Mouse (Mus musculus) midbrain, embryonic 13.5 days (tissue): ENCODE results near the gene Dhx29. TPM values are rescaled to one million over a fixed set of nuclear protein-coding genes. Genes with fewer than 3 reads are reported as not detected.

Experiments used
- ATAC-seq: fragments of 200-750 bp; cut with Nextera tagmentation; 2 replicates; pipeline ENCODE4 v1.8.0; 2017; ENCODE audit warnings: mild to moderate bottlenecking, moderate TSS enrichment, moderate library complexity
- H3K27ac ChIP-seq: fragments of 300-500 bp; sonication (generic); 2 replicates; pipeline ENCODE4 v1.5.1; 2015; ENCODE audit warnings: inconsistent platforms, mild to moderate bottlenecking, moderate library complexity
- H3K27me3 ChIP-seq: fragments of 300-500 bp; sonication (generic); 2 replicates; pipeline ENCODE4 v1.6.1; 2015; ENCODE audit warnings: mild to moderate bottlenecking, inconsistent platforms
- H3K36me3 ChIP-seq: fragments of 300-500 bp; sonication (generic); 2 replicates; pipeline ENCODE4 v1.6.1; 2015; ENCODE audit warnings: mild to moderate bottlenecking, inconsistent platforms
- H3K4me1 ChIP-seq: fragments of 300-500 bp; sonication (generic); replicated peaks from 2 replicates; pipeline ENCODE4 v1.6.1; 2015; ENCODE audit warnings: inconsistent platforms
- H3K4me2 ChIP-seq: fragments of 300-500 bp; sonication (generic); replicated peaks from 2 replicates; pipeline ENCODE4 v1.6.1; 2015; ENCODE audit warnings: moderate library complexity, mild to moderate bottlenecking, inconsistent platforms
- H3K4me3 ChIP-seq: fragments of 300-500 bp; sonication (generic); replicated peaks from 2 replicates; pipeline ENCODE4 v1.5.1; 2015; ENCODE audit warnings: mild to moderate bottlenecking, inconsistent platforms
- H3K9ac ChIP-seq: fragments of 300-500 bp; sonication (generic); replicated peaks from 2 replicates; pipeline ENCODE4 v1.6.1; 2015; ENCODE audit warnings: mild to moderate bottlenecking, inconsistent platforms
- H3K9me3 ChIP-seq: fragments of 300-500 bp; sonication (generic); 2 replicates; pipeline ENCODE4 v1.6.1; 2016; ENCODE audit warnings: mild to moderate bottlenecking, inconsistent platforms
- WGBS: fragments of 180-500 bp; shearing (Covaris S2); methylation state at CpG from one replicate; pipeline ENCODE4 v1.1.7; 2015; 5-methylcytosine and 5-hydroxymethylcytosine counted together
- polyA plus RNA-seq: library from polyadenylated mRNA; unstranded; fragments of >200 nt; fragmentation: Nextera tagmentation; extraction: Ambion mirVana; gene quantifications from 2 replicates; pipeline ENCODE4 v1.2.1, GENCODE M21; 2015

Dhx29 gene
- polyA plus RNA-seq, 1 experiment from 2014 or later = 32.1 TPM

DNA sequence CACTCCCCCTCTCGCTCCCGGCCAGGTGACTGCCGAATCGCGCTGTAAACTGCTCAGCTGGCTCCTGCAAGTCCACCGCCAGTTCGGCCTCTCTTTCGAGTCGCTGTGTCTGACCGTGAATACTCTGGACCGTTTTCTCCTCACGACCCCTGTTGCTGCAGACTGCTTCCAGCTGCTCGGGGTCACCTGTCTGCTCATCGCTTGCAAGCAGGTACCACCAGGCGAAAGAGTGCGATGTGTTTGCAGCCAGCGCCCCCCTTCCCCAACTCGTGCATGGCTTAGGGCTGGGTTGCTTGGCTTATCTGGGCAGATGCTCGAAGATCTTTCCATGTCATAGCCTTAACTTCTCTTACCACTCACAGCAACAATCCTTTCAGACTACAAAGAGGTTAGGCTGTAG, 61.6 kb downstream of the Dhx29 start:
- H3K4me2 ChIP-seq = peak overlapping the region; percentile 79
- H3K9me3 ChIP-seq = no peaks in the 10 kb centered on the region
- no peak overlapping the region for H3K27ac ChIP-seq
- H3K4me1 ChIP-seq = peaks cover 50% of the 10 kb centered on the region
- no peak overlapping the region for H3K9ac ChIP-seq
- ATAC-seq = no peak
- H3K36me3 ChIP-seq = no peaks in the 10 kb centered on the region
- peaks cover 84% of the 10 kb centered on the region for H3K27me3 ChIP-seq
- under 1% methylated on average over 19 of the region's 19 CpGs for WGBS
- H3K4me3 ChIP-seq = peak overlapping the region; percentile 45

DNA sequence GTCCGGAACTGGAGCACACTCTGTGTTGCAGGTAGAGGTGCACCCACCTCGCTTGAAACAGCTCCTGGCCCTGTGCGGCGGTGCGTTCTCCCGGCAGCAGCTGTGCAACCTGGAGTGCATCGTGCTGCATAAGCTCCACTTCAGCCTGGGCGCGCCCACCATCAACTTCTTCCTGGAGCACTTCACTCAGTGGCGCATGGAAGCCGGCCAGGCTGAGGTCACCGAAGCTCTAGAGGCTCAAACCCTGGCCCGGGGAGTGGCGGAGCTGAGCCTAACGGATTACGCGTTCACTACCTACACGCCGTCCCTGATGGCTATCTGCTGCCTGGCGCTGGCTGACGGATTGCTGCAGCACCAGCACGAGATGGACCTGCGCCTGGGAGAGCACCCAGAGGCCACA, 62.3 kb downstream of the Dhx29 start:
- Histone ChIP-seq H3K9me3 (no peaks in the 10 kb centered on the region), H3K9ac (no peak overlapping the region), H3K4me2 (peak overlapping the region; percentile 30), H3K27me3 (peaks cover 86% of the 10 kb centered on the region), H3K27ac (no peak overlapping the region), H3K4me3 (peak overlapping the region; percentile 45), H3K36me3 (no peaks in the 10 kb centered on the region), H3K4me1 (peaks cover 57% of the 10 kb centered on the region)
- no peak for ATAC-seq
- under 1% methylated on average over 23 of the region's 23 CpGs for whole genome bisulfite sequencing

GRCm38 (mm10) chr13:112990346-112990745, 63.1 kb downstream of the Dhx29 start:
- Histone ChIP-seq H3K4me2 (no peak overlapping the region), H3K27me3 (peaks cover 91% of the 10 kb centered on the region), H3K9me3 (no peaks in the 10 kb centered on the region), H3K4me3 (no peak overlapping the region), H3K9ac (no peak overlapping the region), H3K36me3 (no peaks in the 10 kb centered on the region), H3K4me1 (peaks cover 58% of the 10 kb centered on the region), H3K27ac (no peak overlapping the region)
- ATAC-seq = no peak
- WGBS = 15% methylated on average over 4 of the region's 4 CpGs

DNA sequence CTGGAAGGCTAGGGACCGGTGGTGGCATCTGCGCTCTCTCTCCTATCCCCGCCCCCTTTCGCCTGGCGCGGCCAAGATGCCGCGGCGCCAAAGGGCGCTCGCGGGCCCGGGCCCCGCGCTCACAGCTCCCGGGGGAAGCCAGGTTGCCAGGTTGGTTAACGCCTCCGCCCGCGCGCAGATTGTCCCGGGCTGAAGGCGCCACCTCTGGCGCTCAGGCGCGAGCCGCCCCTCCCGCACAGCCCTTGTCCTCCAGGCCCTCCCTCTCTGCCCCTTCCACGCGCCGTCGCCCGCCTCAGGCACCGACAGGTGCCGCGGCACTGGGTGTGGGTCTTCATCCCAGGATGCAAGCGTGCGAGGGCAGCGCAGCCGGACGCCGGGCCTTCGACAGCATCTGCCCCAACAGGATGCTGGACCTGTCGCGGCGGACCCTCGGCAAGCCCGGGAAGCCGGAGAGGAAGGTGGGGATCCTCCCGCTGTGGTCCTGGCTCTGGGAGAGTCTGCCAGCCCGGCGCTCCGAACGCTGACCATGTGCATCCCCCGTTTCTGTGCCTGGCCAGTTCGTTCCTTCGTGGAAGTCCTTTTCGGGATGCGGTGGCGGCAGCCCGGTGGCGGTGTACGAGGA, 66.4 kb downstream of the Dhx29 start, which contains the start of gene Mcidas:
Gene Mcidas (plus strand): TSS at position 315 of the 622 bp plus-strand sequence.
- Histone ChIP-seq H3K36me3 (no peaks in the 10 kb centered on the region), H3K9ac (peak within 1 kb of the TSS; percentile 60; the same call in 1 of the 2 replicates), H3K9me3 (no peaks in the 10 kb centered on the region), H3K27me3 (peaks cover 95% of the 10 kb centered on the region), H3K27ac (no peak within 1 kb of the TSS), H3K4me1 (peaks cover 35% of the 10 kb centered on the region), H3K4me2 (peak within 1 kb of the TSS; percentile 91), H3K4me3 (peak within 1 kb of the TSS; percentile 50)
- ATAC-seq = peak; percentile 53
- under 1% methylated on average over 61 of the region's 63 CpGs for WGBS

- H3K27ac ChIP-seq = no peak overlapping the region
- WGBS = under 1% methylated on average over 25 of the region's 25 CpGs
- peaks cover 95% of the 10 kb centered on the region for H3K27me3 ChIP-seq
- ATAC-seq = peak; percentile 61
- H3K9me3 ChIP-seq = no peaks in the 10 kb centered on the region
- H3K4me3 ChIP-seq = peak overlapping the region; percentile 50
- no peaks in the 10 kb centered on the region for H3K36me3 ChIP-seq
- peak overlapping the region; percentile 60; the same call in 1 of the 2 replicates for H3K9ac ChIP-seq
- H3K4me2 ChIP-seq = peak overlapping the region; percentile 91
- peaks cover 35% of the 10 kb centered on the region for H3K4me1 ChIP-seq
Observed at GRCm38 (mm10) chr13:112994191-112994590, 66.9 kb downstream of the Dhx29 start.

- Histone ChIP-seq H3K9ac (no peak overlapping the region), H3K27ac (no peak overlapping the region), H3K4me2 (no peak overlapping the region), H3K9me3 (no peaks in the 10 kb centered on the region), H3K4me1 (peaks cover 30% of the 10 kb centered on the region), H3K4me3 (no peak overlapping the region), H3K27me3 (peaks cover 91% of the 10 kb centered on the region), H3K36me3 (no peaks in the 10 kb centered on the region)
- WGBS = 55% methylated on average over 4 of the region's 4 CpGs
- no peak for ATAC-seq
Observed at GRCm38 (mm10) chr13:112996407-112996806, 69.2 kb downstream of the Dhx29 start.

DNA sequence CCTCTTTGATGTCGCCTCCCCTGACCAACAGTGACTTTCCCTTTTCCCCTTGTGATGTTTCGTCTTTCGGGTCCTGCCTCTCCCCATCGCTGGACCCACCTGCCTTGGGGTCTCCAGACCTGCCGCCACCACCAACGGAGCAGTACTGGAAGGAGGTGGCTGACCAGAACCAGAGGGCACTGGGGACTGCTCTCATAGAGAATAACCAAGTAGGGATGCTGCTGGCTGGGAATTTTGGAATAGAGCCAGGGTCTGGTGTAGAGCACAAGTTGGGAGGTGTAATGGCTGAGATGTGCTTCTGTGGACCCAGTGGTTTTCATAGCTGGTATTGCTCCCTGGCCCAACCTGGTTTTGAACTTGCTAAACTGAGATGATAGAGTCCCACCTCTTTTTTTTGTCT, 70.1 kb downstream of the Dhx29 start:
- H3K4me3 ChIP-seq = no peak overlapping the region
- no peak overlapping the region for H3K4me2 ChIP-seq
- 61% methylated on average over 6 of the region's 6 CpGs for WGBS
- H3K4me1 ChIP-seq = peaks cover 30% of the 10 kb centered on the region
- no peak overlapping the region for H3K9ac ChIP-seq
- ATAC-seq = no peak
- H3K27ac ChIP-seq = no peak overlapping the region
- H3K9me3 ChIP-seq = no peaks in the 10 kb centered on the region
- peaks cover 85% of the 10 kb centered on the region for H3K27me3 ChIP-seq
- H3K36me3 ChIP-seq = no peaks in the 10 kb centered on the region

DNA sequence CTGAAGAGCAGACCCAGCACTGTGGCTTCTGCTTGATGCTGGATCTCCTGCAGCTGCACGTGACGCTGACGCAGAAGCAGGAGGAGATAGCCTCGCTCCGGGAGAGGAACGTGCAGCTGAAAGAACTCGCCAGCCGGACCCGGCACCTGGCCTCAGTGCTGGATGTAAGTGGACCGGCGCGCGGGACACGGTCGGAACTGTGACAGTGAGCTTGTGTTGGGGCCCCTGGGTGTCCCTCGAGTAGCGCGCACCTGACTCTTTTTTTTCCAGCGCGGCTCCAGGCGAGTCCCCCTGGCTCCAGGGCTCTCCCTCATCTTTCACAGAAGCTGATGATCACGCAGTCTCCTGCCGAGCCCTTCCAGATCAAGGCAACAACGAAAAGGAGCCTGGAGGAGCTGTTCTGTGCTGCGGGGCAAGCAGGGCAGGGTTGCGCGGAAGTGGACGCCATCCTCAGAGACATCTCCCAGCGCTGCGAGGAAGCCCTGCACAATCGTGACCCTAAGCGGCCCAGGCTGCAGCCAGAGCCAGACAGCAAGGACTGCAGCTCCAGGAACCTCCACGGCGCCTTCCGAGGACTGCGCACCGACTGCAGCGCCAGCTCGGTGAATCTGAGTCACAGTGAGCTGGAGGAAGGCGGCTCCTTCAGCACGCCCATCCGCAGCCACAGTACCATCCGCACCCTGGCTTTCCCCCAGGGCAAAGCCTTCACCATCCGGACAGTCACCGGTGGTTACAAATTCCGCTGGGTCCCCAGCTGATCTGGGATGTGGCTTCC, 71.4 kb downstream of the Dhx29 start:
- peak overlapping the region; percentile 89 for H3K4me2 ChIP-seq
- no peak overlapping the region for H3K27ac ChIP-seq
- peaks cover 74% of the 10 kb centered on the region for H3K27me3 ChIP-seq
- WGBS = under 1% methylated on average over 46 of the region's 46 CpGs
- H3K9ac ChIP-seq = peak overlapping the region; percentile 69
- H3K36me3 ChIP-seq = no peaks in the 10 kb centered on the region
- peak overlapping the region; percentile 49 for H3K4me3 ChIP-seq
- H3K9me3 ChIP-seq = no peaks in the 10 kb centered on the region
- peaks cover 25% of the 10 kb centered on the region for H3K4me1 ChIP-seq
- peak; percentile 59 for ATAC-seq

DNA sequence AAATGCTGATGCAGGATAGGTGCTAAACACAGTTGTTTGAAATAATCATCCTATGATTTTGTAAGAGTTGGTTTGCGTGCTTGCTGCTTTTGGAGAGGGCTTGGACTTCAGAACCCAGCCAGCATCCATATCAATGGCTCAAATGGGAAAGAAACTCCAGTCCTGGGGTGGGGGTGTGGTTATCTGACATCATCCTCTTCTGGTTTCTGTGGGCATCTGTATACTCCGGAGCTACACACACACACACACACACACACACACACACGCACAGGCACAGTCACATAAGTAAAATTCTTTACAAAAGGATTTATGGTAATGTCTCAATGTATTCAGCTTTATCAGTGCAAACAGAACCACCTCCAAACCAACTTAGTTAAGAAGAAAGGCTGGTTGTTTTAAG, 72.8 kb downstream of the Dhx29 start:
- Histone ChIP-seq H3K9me3 (no peaks in the 10 kb centered on the region), H3K9ac (no peak overlapping the region), H3K27me3 (peaks cover 59% of the 10 kb centered on the region), H3K36me3 (no peaks in the 10 kb centered on the region), H3K4me1 (peaks cover 15% of the 10 kb centered on the region), H3K4me2 (no peak overlapping the region), H3K27ac (no peak overlapping the region), H3K4me3 (no peak overlapping the region)
- no peak for ATAC-seq
- WGBS = 69% methylated on average over 3 of the region's 3 CpGs

- no peak for ATAC-seq
- 75% methylated on average over 9 of the region's 9 CpGs for WGBS
- H3K36me3 ChIP-seq = no peaks in the 10 kb centered on the region
- H3K9ac ChIP-seq = no peak overlapping the region
- H3K4me3 ChIP-seq = no peak overlapping the region
- H3K4me1 ChIP-seq = peaks cover 15% of the 10 kb centered on the region
- no peak overlapping the region for H3K4me2 ChIP-seq
- no peak overlapping the region for H3K27ac ChIP-seq
- H3K27me3 ChIP-seq = peaks cover 52% of the 10 kb centered on the region
- H3K9me3 ChIP-seq = no peaks in the 10 kb centered on the region
Observed at GRCm38 (mm10) chr13:113000576-113001318, 73.5 kb downstream of the Dhx29 start.

- H3K4me1 ChIP-seq = no peaks in the 10 kb centered on the region
- no peak overlapping the region for H3K4me2 ChIP-seq
- H3K4me3 ChIP-seq = no peak overlapping the region
- no peaks in the 10 kb centered on the region for H3K27me3 ChIP-seq
- H3K9ac ChIP-seq = no peak overlapping the region
- WGBS = 72% methylated on average over 6 of the region's 6 CpGs
- no peak overlapping the region for H3K27ac ChIP-seq
- no peaks in the 10 kb centered on the region for H3K9me3 ChIP-seq
- no peaks in the 10 kb centered on the region for H3K36me3 ChIP-seq
- no peak for ATAC-seq
Observed at GRCm38 (mm10) chr13:113012683-113013082, 85.4 kb downstream of the Dhx29 start.
